In the genomic region with DNA sequence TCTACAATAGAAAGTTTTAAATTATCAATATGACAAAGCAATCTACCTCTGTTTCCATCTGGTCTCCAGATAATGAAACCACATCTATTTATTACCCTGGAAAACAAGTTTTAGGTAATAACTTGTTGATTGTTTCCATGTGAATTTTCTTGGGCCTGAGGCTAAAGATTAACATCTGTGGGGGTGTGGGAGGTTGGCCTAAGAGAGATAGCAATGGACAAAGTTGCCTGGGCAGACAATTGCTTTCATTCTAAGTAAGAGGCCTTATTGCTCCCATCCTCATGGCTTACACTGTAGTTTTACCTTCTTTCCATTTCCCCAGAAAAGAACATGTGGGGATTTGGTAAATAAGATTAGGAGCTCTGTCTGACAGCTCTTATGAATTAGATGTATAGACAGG, we compare ENCODE assay signal across 19 mouse cellular contexts.
"Had no signal": no experiment of that assay in that cellular context is flagged by ENCODE, and none has a peak within 500 bp of the region (broad histone marks: within the 10 kb centered on the region; RNA-seq: fewer than 3 reads in every experiment).

No protein-coding gene starts in this region.

- H3K4me2 ChIP-seq: lung, embryonic 14.5 days; midbrain, embryonic 12.5 days; neural tube, embryonic 13.5 days; neural tube, embryonic 15.5 days had no signal

- H3K9ac ChIP-seq: lung, embryonic 14.5 days; midbrain, embryonic 12.5 days; neural tube, embryonic 13.5 days; neural tube, embryonic 15.5 days had no signal

- H3K4me3 ChIP-seq: midbrain, embryonic 10.5 days; midbrain, embryonic 12.5 days; myocyte; neural tube, embryonic 13.5 days; neural tube, embryonic 15.5 days had no signal

- H3K27ac ChIP-seq: midbrain, embryonic 10.5 days; midbrain, embryonic 12.5 days; neural tube, embryonic 13.5 days; neural tube, embryonic 15.5 days had no signal

- H3K27me3 ChIP-seq: midbrain, embryonic 12.5 days; neural tube, embryonic 13.5 days; neural tube, embryonic 15.5 days had no signal

- DNase-seq: lung, adult 18-20 months; lung, embryonic 14.5 days; lung, postnatal 10 days; lung, postnatal 4 days; midbrain, embryonic 14.5 days; retina, postnatal 1 day; right cerebral cortex, adult 18-20 months; right cerebral cortex, postnatal 25 days; right cerebral cortex, postnatal 4 days; spleen, adult 18-20 months; thymus, adult 18-20 months; thymus, postnatal 14 days; thymus, postnatal 36 days had no signal

- H3K36me3 ChIP-seq: midbrain, embryonic 10.5 days; midbrain, embryonic 12.5 days; neural tube, embryonic 13.5 days; neural tube, embryonic 15.5 days had no signal

- H3K9me3 ChIP-seq: midbrain, embryonic 10.5 days; midbrain, embryonic 12.5 days; neural tube, embryonic 13.5 days; neural tube, embryonic 15.5 days had no signal

- ATAC-seq: midbrain, embryonic 16.5 days had no signal

- H3K4me1 ChIP-seq: midbrain, embryonic 10.5 days; midbrain, embryonic 12.5 days; neural tube, embryonic 13.5 days; neural tube, embryonic 15.5 days had no signal
